Mouse (Mus musculus): ENCODE measurements around the gene Idh2. TPM values are rescaled to one million over a fixed set of nuclear protein-coding genes. Genes with fewer than 3 reads are reported as not detected.
"Not testable (repeated sequence)": the region's sequence is repeated elsewhere in the genome, so short reads cannot be mapped to it uniquely, and the experiment has no call there.

The Idh2 gene
- total and polyA plus RNA-seq, 2 experiments from 2014 or later = 115 to 122 TPM

GRCm38 (mm10) chr7:80057781-80058180, 57.4 kb downstream of the Idh2 start:
- Histone ChIP-seq H3K36me3 (ENCODE audit: insufficient read depth, low read length) (no peaks in the 10 kb centered on the region), H3K27ac (ENCODE audit: low read depth, low read length) (no peak overlapping the region), H3K4me3 (ENCODE audit: low read depth, low read length) (no peak overlapping the region), H3K27me3 (ENCODE audit: insufficient read depth, low read length) (no peaks in the 10 kb centered on the region), H3K4me1 (ENCODE audit: insufficient read depth, low read length) (peaks cover 12% of the 10 kb centered on the region; the same call in 1 of the 2 replicates), H3K9me3 (ENCODE audit: low read length) (no peaks in the 10 kb centered on the region), H3K9ac (replicated peaks; ENCODE audit: low read length, poor library complexity, severe bottlenecking) (peak overlapping the region; percentile 24; the same call in 1 of the 2 replicates), H3K4me2 (ENCODE audit: low read depth, low read length, poor library complexity, severe bottlenecking) (no peak overlapping the region)
- ATAC-seq (ENCODE audit: low FRiP score) (no peak), DNase-seq (ENCODE audit: low spot score) (peak; percentile 22)
- no peak for TF ChIP-seq CTCF (IDR thresholded peaks at IDR 0.05)
- WGBS = 22% methylated on average over 14 of the region's 14 CpGs

DNA sequence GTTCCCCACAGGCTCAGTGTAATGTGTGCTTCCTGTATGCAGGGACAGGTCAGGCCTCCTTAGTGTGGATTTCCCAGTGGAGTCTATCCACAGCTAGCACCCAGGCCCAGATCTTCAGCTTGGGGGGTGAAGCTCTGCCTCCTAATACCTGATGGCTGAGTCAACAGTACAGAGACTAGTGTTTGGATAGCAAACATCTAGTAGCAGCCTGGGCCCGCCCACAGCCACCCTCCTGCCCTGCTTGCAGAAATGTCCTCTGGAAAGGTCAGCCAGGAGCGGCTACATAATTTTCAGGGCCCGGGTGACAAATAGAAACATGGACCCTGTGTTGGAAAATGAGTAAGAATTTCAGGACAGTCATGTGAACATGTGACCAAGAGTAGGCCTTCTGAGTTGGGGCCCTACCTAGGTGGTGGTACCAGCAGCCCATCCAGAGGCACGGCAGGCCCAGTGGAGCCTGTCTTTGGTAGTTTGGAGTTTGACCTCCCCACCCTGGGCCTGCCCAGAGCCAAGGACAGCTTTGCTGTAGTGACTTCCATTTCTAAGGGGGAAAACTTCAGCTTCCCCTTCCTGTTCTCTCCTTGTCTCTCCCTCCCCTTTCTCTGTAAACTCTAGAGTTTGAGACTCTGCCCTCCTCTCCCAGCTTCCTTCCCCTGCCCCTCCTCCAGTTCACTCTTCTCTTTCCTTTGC, 58.0 kb downstream of the Idh2 start:
- Histone ChIP-seq H3K9me3 (ENCODE audit: low read length) (no peaks in the 10 kb centered on the region), H3K4me2 (ENCODE audit: low read depth, low read length, poor library complexity, severe bottlenecking) (no peak overlapping the region), H3K36me3 (ENCODE audit: insufficient read depth, low read length) (no peaks in the 10 kb centered on the region), H3K4me1 (ENCODE audit: insufficient read depth, low read length) (peaks cover 11% of the 10 kb centered on the region; the same call in 1 of the 2 replicates), H3K4me3 (ENCODE audit: low read depth, low read length) (no peak overlapping the region), H3K27ac (ENCODE audit: low read depth, low read length) (no peak overlapping the region), H3K27me3 (ENCODE audit: insufficient read depth, low read length) (no peaks in the 10 kb centered on the region), H3K9ac (replicated peaks; ENCODE audit: low read length, poor library complexity, severe bottlenecking) (no peak overlapping the region)
- ATAC-seq (ENCODE audit: low FRiP score) (no peak), DNase-seq (ENCODE audit: low spot score) (no peak)
- WGBS = 61% methylated on average over 4 of the region's 4 CpGs
- no peak for TF ChIP-seq CTCF (IDR thresholded peaks at IDR 0.05)

DNA sequence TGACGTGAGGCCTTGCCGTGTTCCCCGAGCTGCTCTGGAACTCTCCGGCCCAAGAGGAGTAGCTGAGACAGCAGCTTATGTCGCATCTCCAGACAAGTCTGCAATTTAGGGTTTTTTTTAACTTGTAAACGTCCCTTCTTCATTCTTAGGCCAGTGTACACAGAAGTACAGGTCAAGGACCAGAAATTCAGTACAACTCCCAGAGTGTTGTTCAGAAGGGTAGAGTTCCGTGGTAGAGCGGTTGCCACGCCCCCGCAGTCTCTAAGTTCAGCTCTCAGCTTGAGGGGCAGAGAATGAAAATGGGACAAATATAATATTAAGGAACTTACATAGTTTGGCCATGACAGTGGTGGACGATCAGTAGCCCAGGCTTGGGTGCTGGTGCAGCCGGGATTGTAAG, 59.4 kb downstream of the Idh2 start:
- no peak for TF ChIP-seq CTCF (IDR thresholded peaks at IDR 0.05)
- H3K36me3 ChIP-seq (ENCODE audit: insufficient read depth, low read length) = no peaks in the 10 kb centered on the region
- no peak overlapping the region for H3K9ac ChIP-seq (replicated peaks; ENCODE audit: low read length, poor library complexity, severe bottlenecking)
- H3K9me3 ChIP-seq (ENCODE audit: low read length) = no peaks in the 10 kb centered on the region
- DNase-seq (ENCODE audit: low spot score) (no peak), ATAC-seq (ENCODE audit: low FRiP score) (no peak)
- H3K4me2 ChIP-seq (ENCODE audit: low read depth, low read length, poor library complexity, severe bottlenecking) = no peak overlapping the region
- H3K4me1 ChIP-seq (ENCODE audit: insufficient read depth, low read length) = peaks cover 10% of the 10 kb centered on the region; the same call in 1 of the 2 replicates
- WGBS = 85% methylated on average over 12 of the region's 12 CpGs
- H3K27ac ChIP-seq (ENCODE audit: low read depth, low read length) = no peak overlapping the region
- no peaks in the 10 kb centered on the region for H3K27me3 ChIP-seq (ENCODE audit: insufficient read depth, low read length)
- no peak overlapping the region for H3K4me3 ChIP-seq (ENCODE audit: low read depth, low read length)

DNA sequence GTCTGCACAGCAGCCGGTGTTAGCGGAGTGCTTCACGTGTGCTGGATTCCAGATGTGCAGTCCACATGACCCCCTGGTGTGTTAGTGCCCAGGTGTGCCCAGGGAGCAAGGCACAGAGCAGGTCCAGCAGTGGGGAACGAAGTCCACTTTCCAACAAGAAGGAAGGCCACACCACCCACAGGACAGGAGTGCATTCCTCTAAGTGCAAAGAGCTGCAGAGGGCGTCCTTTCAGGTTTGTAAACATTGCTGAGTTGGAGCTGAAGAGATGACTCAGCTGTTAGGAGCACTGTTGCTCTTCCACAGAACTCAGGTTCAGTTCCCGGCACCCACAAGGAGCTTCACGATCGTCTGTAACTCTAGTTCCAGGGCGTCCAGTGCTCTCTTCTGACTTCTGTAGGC, 62.0 kb downstream of the Idh2 start:
- no peaks in the 10 kb centered on the region for H3K9me3 ChIP-seq (ENCODE audit: low read length)
- H3K4me2 ChIP-seq (ENCODE audit: low read depth, low read length, poor library complexity, severe bottlenecking) = no peak overlapping the region
- no peak for TF ChIP-seq CTCF (IDR thresholded peaks at IDR 0.05)
- H3K36me3 ChIP-seq (ENCODE audit: insufficient read depth, low read length) = no peaks in the 10 kb centered on the region
- no peak overlapping the region for H3K9ac ChIP-seq (replicated peaks; ENCODE audit: low read length, poor library complexity, severe bottlenecking)
- ATAC-seq (ENCODE audit: low FRiP score) = no peak
- H3K27me3 ChIP-seq (ENCODE audit: insufficient read depth, low read length) = no peaks in the 10 kb centered on the region
- H3K4me3 ChIP-seq (ENCODE audit: low read depth, low read length) = no peak overlapping the region
- no peak for DNase-seq (ENCODE audit: low spot score)
- WGBS = 94% methylated on average over 9 of the region's 9 CpGs
- no peak overlapping the region for H3K27ac ChIP-seq (ENCODE audit: low read depth, low read length)
- peaks cover 10% of the 10 kb centered on the region; the same call in 1 of the 2 replicates for H3K4me1 ChIP-seq (ENCODE audit: insufficient read depth, low read length)

DNA sequence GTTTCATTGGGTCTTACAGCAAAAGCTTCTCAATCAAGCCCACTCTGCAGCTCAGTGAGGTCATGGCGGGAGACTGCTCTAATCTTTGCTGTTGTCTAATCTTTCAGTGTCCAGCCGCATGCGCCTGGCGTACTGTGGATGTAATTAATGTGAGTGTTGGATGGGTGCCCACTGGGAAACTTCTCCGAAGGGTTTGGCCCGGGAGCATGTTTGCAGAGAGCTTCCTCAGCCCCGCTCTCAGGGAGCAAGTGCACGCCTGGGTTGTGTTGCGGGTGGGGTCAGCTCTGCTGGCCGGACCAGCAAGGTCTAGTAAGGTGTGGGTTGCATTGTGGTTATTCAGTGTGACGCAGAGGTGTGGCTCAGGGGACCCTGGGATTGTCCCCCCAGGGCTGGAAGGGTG, 62.9 kb downstream of the Idh2 start:
- H3K4me1 ChIP-seq (ENCODE audit: insufficient read depth, low read length) = peaks cover 3% of the 10 kb centered on the region; the same call in 1 of the 2 replicates
- H3K9ac ChIP-seq (replicated peaks; ENCODE audit: low read length, poor library complexity, severe bottlenecking) = no peak overlapping the region
- H3K36me3 ChIP-seq (ENCODE audit: insufficient read depth, low read length) = no peaks in the 10 kb centered on the region
- ATAC-seq (ENCODE audit: low FRiP score) = no peak
- H3K4me2 ChIP-seq (ENCODE audit: low read depth, low read length, poor library complexity, severe bottlenecking) = no peak overlapping the region
- no peak overlapping the region for H3K27ac ChIP-seq (ENCODE audit: low read depth, low read length)
- DNase-seq (ENCODE audit: low spot score) = peak; percentile 58
- TF ChIP-seq CTCF (IDR thresholded peaks at IDR 0.05) = no peak
- H3K27me3 ChIP-seq (ENCODE audit: insufficient read depth, low read length) = no peaks in the 10 kb centered on the region
- no peak overlapping the region for H3K4me3 ChIP-seq (ENCODE audit: low read depth, low read length)
- WGBS = 61% methylated on average over 11 of the region's 11 CpGs
- no peaks in the 10 kb centered on the region for H3K9me3 ChIP-seq (ENCODE audit: low read length)

DNA sequence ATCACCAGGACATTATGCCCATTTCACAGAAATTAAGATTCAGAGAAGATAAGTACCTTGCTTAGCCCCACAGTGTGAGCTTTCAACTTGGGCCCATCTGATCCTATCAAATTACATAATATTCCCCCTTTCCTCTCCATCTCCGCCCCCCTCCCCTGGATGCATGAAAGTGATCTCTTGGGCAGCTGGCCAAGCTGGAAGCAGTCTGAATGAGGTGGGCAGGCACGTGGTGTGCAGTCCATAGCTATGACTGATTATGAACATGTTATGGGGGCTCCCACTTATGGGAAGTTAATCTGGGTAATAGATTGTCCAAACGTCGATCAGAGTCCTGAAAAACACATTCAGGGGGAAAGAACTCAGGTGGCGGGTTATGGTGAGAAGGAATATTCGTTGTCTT, 63.4 kb downstream of the Idh2 start:
- WGBS = 78% methylated on average over 6 of the region's 6 CpGs

GRCm38 (mm10) chr7:80050382-80050781, 64.8 kb downstream of the Idh2 start:
- ATAC-seq (ENCODE audit: low FRiP score); H3K27me3 ChIP-seq (ENCODE audit: insufficient read depth, low read length); H3K4me3 ChIP-seq (ENCODE audit: low read depth, low read length); H3K36me3 ChIP-seq (ENCODE audit: insufficient read depth, low read length); H3K4me2 ChIP-seq (ENCODE audit: low read depth, low read length, poor library complexity, severe bottlenecking); H3K9me3 ChIP-seq (ENCODE audit: low read length); H3K27ac ChIP-seq (ENCODE audit: low read depth, low read length); H3K4me1 ChIP-seq (ENCODE audit: insufficient read depth, low read length); DNase-seq (ENCODE audit: low spot score); H3K9ac ChIP-seq (replicated peaks; ENCODE audit: low read length, poor library complexity, severe bottlenecking): not testable (repeated sequence)
- 90% methylated on average over 1 of the region's 1 CpGs for WGBS

More for the DNA sequence above, 63.4 kb downstream of the Idh2 start:
- DNase-seq (ENCODE audit: low spot score) = no peak
- Histone ChIP-seq H3K36me3 (ENCODE audit: insufficient read depth, low read length) (no peaks in the 10 kb centered on the region), H3K4me3 (ENCODE audit: low read depth, low read length) (no peak overlapping the region), H3K9me3 (ENCODE audit: low read length) (no peaks in the 10 kb centered on the region), H3K27me3 (ENCODE audit: insufficient read depth, low read length) (no peaks in the 10 kb centered on the region), H3K9ac (replicated peaks; ENCODE audit: low read length, poor library complexity, severe bottlenecking) (no peak overlapping the region), H3K4me2 (ENCODE audit: low read depth, low read length, poor library complexity, severe bottlenecking) (no peak overlapping the region), H3K27ac (ENCODE audit: low read depth, low read length) (no peak overlapping the region), H3K4me1 (ENCODE audit: insufficient read depth, low read length) (no peaks in the 10 kb centered on the region)
- TF ChIP-seq CTCF (IDR thresholded peaks at IDR 0.05) = no peak
- ATAC-seq (ENCODE audit: low FRiP score) = no peak
